Mouse (Mus musculus): ENCODE results near the gene Taf5. TPM values are rescaled to one million over a fixed set of nuclear protein-coding genes. Genes with fewer than 3 reads are reported as not detected.

The Taf5 gene
- total RNA-seq (2022), result 1 to 10 TPM; 4.8 to 6.0 (median 5.3) TPM

DNA sequence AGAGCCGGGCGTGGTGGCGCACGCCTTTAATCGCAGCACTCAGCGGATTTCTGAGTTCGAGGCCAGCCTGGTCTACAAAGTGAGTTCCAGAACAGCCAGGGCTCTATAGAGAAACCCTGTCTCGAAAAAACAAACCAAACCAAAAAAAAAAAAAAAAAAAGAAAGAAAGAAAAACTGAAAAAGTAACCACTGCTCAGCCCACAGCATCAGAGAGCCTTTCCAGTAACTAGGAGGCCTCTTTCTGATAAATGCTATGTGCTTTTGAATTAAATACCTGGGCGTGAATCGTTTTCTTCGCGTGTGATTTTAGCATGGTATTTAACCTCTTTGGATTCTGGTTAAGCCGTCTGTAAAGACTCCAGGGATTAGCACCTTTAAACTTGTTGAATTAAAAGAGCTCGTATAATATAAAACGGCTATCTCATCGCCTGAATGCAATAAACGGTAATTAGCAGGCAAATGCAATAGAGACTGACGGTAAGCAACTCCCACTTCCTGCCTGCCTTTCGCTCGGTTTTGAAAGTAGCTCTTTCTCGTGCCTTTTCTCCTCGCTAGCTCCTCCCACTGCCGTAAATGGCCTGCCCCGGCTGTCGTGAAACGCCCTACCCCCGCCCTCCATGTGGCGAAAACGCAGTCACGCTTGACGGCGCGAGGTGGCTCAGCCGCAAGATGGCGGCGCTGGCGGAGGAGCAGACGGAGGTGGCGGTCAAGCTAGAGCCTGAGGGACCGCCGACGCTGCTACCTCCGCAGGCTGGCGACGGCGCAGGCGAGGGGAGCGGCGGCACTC, at the start of gene Taf5:
Gene Taf5, plus strand, starts transcription at position 651 of the 787 bp plus-strand sequence.
- DNase-seq (ENCODE audit: low spot score in 2 of 2), result peak; percentile 87 to 91

DNA sequence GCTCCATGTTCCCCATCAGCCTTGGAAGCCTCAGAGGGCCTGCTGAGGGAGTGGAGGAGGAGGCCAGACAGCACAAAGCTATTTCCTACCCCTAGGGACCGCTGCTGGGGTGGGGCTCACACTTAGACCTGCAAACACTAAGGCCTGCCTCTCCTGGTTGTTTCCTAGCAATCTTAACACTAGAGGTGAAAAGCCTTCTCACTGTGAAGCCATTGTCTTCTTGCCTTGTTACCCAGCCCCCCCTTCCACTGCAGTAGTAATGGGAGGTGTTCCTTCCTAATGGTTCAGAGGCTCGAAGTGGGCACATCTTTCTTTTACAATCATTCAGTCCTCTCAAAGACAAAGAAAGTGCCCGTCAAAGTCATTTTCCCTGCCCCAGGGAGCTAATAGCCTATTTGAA, 49.7 kb upstream of the Taf5 start:
- no peak for DNase-seq (ENCODE audit: low spot score in 2 of 2)

DNA sequence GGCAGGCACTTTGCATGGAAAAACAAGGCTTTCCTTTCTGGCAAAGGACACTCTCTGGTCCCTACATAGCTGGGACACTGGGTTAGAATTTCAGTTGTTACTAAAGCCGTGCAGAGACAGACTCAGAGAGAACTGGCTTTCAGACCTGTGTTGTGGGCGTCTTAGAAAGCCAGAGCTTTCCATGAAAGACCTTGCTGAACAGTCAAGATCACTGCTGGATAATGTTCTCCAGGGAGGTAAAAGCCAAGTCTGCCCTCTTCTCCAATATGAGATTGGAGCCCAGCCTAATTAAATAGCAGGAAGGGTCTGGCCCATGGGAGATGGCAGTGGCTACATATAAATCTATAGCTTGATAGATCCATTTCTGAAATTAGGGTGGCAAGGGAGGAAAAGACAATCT, 49.2 kb upstream of the Taf5 start:
- no peak for DNase-seq (ENCODE audit: low spot score in 2 of 2)

DNA sequence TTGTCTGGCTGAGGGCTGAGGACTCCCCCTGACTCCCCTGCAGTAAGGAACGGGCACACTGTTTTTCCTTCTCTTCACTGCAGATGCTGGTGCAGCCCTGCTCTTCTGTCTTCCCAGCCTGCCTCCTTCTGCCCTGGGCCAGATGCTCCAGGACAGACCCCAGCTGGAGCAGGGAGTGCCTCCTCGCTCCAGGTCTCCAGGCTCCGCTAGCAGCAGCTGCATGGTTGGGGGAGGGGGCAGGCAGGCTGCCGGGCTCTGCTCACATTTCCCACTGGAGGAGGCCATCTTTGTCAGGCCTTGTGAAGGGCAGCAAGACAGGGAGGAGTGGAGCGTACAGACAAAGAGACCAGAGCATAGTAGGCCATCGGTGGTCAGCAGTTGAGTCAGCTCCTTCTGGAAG, 48.2 kb upstream of the Taf5 start:
- no peak for DNase-seq (ENCODE audit: low spot score in 2 of 2)

DNA sequence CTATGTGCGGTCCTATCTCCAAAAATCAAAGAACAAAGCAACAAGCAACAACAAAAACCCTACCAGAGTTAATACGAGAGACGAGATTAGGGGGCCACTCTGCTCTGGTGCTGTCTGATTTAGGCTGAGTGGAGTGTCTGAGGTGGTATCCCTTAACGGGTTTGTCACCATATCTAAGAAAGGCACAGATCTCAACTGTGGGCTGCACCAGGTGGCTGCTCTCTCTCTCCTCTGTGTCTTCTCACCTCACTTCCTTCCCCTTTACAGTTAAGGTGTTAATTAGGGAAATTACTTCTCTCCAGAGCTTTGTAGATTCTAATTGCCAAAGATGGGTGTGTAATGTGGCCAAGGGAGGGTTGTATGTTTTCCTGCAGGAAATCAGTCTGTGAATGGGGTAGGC, 44.8 kb upstream of the Taf5 start:
- no peak for DNase-seq (ENCODE audit: low spot score in 2 of 2)

DNA sequence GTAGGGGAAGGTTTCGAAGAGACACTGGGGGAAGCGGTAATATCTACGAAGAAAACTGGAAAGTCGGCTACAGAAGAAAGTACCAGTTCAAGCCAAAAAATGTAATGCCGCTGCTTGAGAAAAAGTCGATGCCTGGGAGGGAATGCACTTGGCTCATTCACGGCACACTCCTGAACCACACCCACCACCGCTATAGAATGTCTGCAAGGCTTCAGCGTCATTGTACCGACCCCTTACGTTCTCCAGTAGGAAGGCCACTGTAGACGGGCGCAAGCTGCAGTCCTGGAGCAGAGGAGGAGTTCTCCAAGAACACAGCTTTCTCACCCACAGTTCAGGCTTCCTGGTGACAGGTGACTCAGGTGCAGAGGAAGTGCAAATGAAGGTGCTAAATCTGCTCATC, 44.0 kb upstream of the Taf5 start:
- no peak for DNase-seq (ENCODE audit: low spot score in 2 of 2)

DNA sequence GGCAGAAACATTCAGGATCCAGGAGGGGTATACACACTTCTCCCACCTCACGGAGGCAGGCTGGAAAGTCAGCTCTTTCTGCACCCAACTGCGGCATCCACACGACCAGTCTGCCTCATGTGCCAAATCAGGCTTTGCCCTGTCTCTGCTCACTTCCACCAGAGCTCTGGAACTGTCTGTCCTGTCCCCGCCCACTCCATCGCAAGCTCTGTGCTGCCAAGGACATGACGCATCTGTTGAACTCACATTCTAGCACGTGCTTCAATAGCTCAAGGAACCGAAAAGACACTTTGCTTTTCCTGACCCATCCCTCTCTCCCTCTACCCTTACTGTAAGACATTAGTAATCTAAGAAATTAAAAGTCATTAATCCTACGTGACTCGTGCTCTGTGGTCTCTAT, 42.6 kb upstream of the Taf5 start:
- DNase-seq (ENCODE audit: low spot score in 2 of 2), result peak in 1 of 2 experiments; percentile 70

DNA sequence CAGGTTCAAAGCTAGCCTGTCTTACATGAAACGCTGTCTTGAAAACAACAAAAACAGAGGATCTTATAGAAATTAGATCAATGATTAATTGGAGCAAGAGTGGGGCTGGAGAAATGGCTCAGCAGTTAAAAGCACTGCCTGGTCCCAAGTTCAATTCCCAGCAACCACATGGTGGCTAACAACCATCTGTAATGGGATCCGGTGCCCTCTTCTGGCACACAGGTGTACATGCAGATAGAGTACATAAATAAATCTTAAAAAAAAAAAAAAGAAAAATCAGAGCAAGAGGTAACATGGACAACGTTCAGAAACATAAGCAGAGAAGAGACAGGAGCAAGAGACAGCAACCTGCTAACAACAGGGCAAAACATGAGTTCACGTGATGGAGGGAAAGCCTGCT, 41.0 kb upstream of the Taf5 start:
- DNase-seq (ENCODE audit: low spot score in 2 of 2), result no peak

DNA sequence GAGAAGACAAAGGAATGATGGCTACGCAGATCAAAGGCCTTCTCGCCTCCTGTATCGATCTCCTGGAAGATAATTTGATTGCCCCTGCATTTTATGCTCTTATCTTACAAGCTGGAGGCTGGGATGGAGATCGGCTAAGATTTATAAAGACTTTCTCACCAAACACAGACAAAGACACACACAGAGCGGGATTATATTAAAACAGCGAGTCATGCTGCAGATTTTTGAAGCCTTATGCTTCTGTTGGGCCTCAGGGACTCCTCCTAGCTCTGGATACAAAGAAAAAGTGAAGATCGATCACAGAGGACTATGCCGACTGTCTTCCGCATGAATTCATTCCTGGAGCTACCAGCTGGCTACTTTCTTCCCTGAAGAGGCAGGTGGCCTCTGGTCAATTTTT, 37.8 kb upstream of the Taf5 start:
- DNase-seq (ENCODE audit: low spot score in 2 of 2), result no peak

DNA sequence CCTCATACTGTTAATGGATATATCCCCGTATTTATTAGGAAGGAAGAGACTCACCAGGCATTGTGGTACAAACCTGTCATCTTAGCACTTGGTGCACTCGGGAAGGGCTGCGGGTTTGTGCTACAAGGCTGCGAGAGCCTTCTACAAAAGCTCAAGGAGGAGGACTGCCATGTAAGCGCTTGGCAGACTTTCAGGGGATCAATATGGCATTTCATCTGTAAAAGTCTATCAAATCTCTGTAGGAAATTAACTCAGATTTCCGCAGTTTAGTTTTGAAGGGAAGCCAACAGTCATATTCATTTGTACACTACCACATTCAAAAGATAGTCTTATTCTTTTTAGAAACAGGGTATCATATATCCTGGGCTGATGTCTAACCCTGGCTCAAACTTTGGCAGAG, 35.8 kb upstream of the Taf5 start:
- DNase-seq (ENCODE audit: low spot score in 2 of 2), result no peak

DNA sequence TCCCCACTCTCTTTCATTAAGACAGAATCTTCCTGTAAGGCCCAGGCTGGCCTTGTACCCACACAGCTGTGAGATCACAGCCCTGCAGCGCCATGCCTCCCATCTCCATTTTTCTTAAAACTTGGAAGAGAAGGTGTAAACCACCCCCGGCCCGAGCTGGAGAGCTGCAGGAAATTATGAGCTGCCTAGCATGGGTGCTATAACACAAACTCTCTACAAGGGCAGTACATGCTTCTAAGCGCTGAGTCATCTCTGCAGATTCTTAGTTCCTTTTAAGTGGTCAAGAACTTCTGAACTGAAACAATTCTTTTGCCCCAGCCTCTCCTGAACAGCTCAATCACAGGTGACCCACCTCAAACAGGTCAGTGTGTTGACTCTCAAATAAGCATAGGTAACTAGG, 32.6 kb upstream of the Taf5 start:
- DNase-seq (ENCODE audit: low spot score in 2 of 2), result peak in 1 of 2 experiments; percentile 76

DNA sequence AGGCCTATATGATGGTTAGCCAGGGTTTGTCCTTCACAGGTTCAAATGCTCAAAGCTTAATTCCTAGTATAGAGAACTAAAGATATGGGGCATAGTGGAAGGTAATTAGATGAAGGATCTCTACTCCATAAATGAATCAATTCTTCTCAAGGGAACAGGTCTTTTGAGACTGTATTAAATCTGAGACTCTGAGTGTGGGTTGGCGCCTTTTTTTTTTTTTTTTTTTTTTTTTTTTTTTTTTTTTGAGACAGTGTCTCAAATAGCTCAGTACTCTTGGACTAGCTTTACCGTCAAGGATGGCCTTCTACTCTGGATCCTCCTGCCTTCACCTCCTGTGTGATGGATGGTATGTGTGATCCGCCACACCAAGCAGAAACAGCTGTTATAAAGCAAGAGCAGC, 30.9 kb upstream of the Taf5 start:
- DNase-seq (ENCODE audit: low spot score in 2 of 2), result no peak

DNA sequence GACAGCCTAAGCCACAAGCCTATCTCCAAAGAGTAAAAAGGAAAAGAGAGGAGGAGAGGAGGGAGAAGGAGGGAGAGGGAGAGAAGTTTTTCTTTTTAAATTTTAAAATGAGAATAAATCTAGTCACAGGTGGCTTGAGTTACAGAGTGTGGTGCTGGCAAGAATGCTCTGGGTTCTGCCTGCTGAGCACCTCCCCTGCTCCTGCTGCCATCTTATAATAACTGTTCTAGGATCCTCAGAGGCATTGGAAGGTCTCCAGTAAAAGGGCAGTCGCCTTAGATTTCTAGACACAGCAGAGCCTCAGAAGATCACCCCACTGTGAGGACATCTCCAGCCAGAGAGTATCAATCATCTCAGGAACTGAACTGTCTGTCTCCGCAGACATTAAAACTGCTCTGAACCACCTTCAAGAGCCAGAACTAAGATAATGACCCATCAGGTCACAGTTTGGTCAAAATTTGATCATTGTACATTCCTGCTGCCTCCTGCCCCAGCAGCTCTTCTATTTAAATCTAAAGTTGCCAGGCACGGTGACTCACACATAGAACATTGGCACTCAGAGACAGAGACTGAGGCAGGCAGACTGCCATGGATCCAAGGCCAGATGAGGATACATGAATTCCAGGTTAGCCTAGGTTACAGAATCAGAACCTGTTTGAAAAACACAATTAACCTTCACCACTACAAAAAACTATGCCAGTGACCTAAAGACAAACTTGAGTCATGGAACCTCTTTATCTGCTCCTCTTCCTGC, 26.6 kb upstream of the Taf5 start:
- DNase-seq (ENCODE audit: low spot score in 2 of 2), result no peak

DNA sequence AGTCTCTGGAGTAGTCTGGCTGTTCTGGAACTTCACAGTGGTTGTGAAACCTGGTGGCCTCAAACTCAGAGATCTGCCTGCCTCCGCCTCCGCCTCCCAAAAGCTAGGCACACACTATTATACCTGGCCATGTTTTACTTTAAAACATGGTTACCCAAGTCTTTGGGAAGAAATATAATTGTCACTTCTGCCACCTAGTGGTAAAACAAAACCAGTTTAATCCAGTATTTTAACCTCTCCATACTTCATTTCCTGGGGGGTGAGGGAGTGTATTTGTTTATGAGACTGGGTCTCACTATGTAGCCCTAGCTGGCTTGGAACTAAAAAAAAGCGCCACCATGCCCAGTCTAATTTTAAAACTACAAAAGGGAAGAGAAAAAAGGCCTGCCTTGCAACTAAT, 23.9 kb upstream of the Taf5 start:
- no peak for DNase-seq (ENCODE audit: low spot score in 2 of 2)

DNA sequence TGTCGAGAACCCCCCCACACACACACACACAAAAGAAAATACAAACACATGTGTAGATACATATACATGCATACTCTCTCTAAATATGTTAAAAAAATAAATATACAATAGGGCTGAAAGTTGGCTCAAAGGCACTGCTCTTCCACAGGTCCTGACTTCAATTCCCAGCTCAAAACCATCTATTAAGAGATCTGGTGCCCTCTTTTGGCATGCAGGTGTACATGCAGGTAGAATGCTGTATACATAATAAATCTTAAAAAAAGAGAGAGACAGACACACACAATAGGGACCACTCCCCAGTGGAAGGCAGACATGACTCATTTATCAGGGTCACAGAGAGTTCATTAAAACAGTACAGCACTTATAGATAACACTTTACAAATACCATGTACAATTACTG, 21.2 kb upstream of the Taf5 start:
- no peak for DNase-seq (ENCODE audit: low spot score in 2 of 2)

DNA sequence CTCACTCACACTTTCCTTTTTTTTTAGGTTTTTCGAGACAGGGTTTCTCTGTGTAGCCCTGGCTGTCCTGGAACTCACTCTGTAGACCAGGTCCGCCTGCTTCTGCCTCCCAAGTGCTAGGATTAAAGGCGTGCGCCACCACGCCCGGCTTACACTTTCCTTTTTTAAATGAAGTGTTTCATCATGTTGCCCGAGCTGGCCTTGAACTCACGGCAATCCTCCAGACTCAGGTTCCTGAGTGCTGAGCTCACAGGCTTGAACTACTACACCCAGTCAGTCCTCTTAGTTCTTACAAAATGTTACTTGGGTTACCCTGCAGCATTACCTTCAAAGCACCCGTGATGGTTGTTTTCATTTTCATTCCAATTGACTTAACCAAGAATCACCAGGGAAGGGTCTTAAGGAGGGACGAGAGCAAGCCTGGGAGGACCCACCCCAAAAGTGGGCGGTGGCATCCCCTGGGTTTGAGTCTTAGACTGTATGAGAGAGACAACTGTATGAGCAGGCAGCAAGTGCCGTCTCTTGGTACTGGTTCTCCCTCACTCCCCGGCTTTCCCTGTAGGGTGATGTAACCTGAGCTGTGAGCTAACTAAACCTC, 20.2 kb upstream of the Taf5 start:
- DNase-seq (ENCODE audit: low spot score in 2 of 2), result no peak

DNA sequence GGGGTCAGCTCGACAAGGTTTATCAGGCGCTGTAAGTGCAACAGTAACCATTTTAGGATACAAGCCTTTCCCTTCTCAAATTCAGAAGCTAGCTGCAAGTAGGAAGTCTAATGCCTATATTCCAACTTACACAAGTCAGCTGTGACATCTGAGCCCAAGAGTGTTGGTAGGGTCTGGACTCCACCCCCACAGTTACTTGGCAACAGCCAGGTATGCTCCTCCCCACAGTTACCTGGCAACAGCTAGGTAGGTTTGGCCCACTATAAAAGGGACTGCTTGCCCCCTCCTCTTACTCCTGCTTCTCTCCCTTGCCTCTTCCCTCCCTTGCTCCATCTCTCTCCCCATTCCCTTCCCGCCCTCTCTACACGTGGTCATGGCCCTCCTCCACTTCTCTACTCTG, 18.5 kb upstream of the Taf5 start:
- DNase-seq (ENCODE audit: low spot score in 2 of 2), result no peak

DNA sequence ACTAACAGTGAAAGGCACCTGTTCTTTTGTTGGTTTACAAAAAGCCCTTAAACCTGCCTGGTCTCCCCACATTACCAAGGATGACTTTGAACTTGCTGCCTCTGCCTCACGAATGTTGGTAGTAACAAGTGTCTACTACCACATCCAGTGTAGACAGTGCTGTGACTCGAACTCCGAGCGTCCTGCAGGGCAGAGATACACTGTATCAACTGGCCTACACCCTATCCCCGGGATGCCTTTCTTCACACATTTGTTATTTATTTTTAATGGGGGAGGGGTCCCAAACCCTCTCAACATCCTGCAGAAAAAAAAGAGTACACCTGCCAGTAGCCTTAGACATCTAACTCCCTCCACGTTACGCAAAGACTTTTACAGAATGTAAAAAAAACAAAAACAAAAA, 17.7 kb upstream of the Taf5 start:
- DNase-seq (ENCODE audit: low spot score in 2 of 2), result no peak

DNA sequence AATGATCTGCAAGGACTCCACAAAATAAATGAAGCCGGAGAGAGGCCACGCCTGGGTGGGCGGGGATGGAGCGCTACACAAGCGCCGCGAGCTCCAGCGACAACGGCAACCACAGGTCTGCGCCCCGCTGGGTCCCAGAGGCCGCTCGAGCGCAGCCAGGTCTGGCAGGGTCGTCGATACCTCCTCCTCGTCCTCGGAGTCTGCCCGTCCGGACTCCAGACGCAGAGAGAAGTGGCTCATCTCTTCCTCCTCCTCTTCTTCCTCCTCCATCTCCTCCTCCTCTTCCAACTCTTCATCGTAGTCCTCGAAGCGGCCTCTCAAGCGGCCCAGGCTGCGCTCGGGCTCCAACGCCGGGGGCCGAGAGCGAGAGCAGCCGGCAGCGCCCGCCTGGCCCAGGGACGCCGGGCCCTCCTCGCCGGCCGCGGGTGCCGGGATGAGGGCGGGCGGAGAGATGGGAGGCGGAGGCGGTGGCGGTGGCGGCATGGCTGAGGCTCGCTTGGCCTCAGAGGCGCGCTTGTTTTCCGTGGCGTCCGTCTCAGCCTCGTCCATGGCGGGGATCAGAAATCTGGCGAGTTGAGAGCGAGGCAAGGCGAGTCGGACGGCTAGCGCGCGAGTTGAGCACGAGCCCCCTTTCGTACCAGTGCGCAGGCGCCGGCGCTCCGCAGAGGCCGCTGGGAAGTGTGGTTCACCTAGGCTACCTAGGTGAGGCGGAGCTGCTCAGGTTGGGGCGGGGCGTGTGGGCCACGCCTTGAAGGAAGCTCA, 17.1 kb upstream of the Taf5 start, which contains the start of gene Pcgf6:
Gene Pcgf6, minus strand, starts transcription at position 636 of the 762 bp plus-strand sequence.
- DNase-seq (ENCODE audit: low spot score in 2 of 2), result peak; percentile 66 to 68

DNA sequence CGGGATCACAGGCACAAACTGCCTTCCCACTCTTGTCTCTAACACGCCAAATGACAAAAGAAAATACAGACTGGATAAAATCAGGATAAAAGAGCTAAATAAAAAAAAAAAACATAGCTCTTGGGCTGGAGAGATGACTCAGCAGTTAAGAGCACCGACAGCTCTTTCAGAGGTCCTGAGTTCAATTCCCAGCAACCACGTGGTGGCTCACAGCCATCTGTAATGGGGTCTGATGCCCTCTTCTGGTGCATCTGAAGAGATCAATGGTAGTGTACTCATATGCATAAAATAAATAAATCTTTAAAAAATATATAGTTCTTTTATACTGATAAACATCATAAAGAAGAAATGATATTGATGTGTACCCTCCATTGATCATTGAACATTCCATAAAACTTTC, 14.6 kb upstream of the Taf5 start:
- no peak for DNase-seq (ENCODE audit: low spot score in 2 of 2)

DNA sequence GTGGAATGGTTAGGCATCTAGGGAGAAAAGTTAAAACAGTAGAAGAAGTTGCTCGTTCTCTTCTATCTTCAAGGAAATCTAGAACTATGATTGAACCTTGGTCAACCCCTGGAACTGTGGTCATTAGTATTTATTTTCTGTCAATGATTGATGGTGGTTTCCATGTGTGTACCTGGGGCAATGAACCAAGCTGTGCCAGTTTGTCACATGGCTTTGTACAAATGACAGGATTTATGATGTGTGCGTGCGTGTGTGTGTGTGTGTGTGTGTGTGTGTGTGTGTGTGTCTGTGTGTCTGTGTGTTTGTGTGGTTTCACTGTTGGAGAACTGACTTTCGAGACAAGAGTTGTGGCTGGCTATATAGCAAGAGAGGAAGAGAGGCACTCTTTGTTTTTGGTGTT, 14.1 kb upstream of the Taf5 start:
- DNase-seq (ENCODE audit: low spot score in 2 of 2), result no peak

DNA sequence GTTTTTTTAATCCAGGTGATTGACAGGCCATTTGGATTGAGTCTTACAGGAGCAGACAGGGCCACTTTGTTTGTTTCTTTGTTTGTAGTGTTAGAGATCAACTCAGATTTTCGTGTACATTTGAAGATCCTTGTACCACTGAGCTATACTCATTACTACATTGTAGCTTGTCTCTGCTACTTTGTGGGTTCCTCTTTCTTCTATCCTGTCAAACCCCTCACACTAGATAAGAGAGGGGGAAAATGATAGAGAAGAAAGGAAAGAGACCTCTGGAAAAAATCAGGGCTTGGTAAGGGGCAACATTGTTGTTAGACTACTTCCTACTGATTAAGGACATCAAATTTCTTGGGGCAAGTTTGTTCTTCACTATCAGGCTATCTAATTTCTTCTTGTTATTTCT, 9.9 kb upstream of the Taf5 start:
- no peak for DNase-seq (ENCODE audit: low spot score in 2 of 2)
